Mouse (Mus musculus): ENCODE results near the gene Cntn5.
A peak's percentile ranks its signal among the peaks of the same experiment; 100 is the strongest.
"Not testable (repeated sequence)": the region's sequence is repeated elsewhere in the genome, so short reads cannot be mapped to it uniquely, and the experiment has no call there.

Gene Cntn5

DNA sequence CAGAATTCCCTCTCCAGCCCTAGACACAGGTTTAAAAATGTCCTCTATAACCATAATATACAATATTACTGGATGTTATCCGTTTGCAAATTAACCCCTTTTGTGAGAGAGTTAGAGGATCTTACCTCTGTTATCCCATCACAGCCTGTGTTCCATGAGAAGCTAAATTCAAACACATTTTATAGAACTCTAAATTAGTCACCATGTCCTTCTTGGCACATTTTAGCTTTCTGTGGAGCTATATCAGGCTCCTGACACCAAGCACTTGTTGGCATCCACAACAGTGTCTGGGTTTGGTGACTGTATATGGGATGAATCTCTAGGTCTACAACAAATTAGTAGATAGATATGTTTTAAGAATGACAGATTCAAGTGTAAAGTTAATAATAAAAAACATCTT lies 253.9 kb downstream of the Cntn5 start:
- no peak for DNase-seq

GRCm38 (mm10) chr9:10645951-10646350 lies 258.6 kb downstream of the Cntn5 start:
- DNase-seq: no peak

GRCm38 (mm10) chr9:10645045-10645830 lies 259.3 kb downstream of the Cntn5 start:
- peak in 1 of 2 experiments; percentile 20 for DNase-seq

- DNase-seq: peak; percentile 88 to 91
These were observed 286.5 kb downstream of the Cntn5 start for GRCm38 (mm10) chr9:10618036-10618435.

DNA sequence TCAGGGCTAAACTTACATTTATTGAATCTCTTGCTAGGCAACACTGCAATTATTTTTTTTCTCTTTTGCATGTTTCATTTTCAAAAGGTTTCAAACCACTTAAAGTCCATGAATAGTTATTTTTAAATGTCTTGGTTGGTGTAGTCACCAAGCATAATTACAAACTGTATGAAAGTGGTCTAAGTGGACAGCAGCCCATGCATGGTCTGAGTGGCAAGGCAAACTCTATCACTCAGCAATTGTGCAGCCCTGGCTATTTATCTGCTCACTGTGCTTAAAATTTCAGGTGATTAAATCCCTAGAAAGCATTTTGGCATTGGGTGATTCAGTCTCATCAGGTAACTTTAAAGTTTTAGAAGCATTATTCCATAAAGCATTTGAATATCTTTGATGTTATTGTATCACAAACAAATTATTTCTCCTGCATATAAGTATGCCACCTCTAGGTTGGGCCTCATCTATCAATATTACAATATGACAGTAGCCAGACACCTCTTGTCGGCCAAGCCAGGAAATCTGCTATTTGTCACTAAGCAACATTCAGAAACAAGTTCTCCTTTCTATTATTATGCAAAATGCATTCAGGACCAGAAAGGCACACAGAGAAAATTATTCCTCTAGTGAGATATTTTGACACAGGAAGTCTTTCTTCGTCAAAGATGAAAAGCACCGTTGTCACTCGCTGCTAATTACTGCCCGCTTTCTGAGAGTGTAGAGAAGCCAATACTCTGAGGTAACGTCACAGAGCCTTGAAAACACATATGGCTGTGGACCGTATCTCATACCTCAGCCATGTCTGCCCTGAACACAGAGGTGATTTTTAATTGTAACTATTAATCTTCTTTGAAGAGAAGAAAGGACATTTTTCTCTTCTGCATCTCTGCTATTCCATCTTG lies 329.0 kb downstream of the Cntn5 start:
- DNase-seq: no peak

DNA sequence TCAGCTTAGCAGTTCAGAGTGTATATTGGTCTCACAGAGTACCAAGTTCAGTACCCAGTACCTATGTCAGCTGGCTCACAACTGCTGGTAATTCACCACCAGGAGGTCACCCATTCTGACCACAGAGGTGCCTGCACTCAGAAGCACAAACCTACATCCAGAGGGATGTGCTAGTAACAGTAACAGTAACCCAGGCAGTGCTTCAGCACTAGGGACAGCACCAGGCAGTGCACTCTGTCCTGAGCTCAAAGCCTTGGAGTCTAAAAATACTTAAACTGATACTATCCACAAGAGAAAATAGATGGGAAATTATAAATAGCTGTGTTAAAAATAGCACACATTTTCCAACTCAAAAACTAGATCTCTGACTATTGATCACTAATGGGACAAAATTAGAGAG lies 334.7 kb downstream of the Cntn5 start:
- no peak for DNase-seq

DNA sequence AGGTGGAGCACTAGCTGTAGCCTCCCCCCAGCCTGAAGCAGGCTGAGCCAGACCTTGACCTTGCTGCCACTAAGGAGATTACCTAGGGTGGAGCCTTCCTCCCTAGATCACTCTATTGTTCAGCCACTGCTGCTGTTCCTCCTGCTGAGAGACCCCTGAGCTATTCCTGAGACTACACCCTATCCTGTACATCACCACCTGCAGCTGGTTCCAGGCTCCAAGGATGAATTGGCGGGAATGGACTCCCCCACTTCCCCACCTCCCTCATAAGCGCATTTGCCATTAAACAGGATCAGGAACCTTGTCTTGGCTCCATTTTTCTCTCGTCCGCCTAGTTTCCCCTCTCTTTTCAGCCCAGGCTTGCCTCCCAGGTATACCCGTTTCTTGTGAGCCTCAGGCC lies 363.7 kb downstream of the Cntn5 start:
- DNase-seq: not testable (repeated sequence)

GRCm38 (mm10) chr9:10532248-10532647 lies 372.3 kb downstream of the Cntn5 start:
- DNase-seq: no peak

GRCm38 (mm10) chr9:10531087-10531486 lies 373.5 kb downstream of the Cntn5 start:
- DNase-seq: no peak

- no peak for DNase-seq
These were observed 375.0 kb downstream of the Cntn5 start for GRCm38 (mm10) chr9:10529528-10529927.

DNA sequence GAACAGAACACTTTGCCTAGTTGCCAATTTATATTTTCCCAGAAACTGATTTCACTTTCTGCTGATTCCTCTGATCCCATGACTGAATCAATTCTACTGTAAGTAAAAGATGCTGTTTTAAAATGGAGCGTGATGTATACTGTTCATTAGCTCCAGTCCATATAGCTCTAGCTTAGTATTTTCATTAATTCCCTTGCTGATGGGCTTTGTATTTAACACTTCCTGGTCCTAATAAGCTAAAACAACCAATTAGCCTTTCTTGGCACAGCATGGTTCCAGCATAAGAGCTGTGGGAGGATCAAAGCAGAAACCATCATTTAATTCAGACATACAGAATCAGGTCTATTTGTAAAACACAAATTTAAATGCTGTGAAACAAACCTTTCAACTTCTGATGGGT lies 375.5 kb downstream of the Cntn5 start:
- no peak for DNase-seq

- no peak for DNase-seq
These were observed 375.9 kb downstream of the Cntn5 start for GRCm38 (mm10) chr9:10528692-10529091.

- no peak for DNase-seq
These were observed 378.5 kb downstream of the Cntn5 start for GRCm38 (mm10) chr9:10525915-10526667.

DNA sequence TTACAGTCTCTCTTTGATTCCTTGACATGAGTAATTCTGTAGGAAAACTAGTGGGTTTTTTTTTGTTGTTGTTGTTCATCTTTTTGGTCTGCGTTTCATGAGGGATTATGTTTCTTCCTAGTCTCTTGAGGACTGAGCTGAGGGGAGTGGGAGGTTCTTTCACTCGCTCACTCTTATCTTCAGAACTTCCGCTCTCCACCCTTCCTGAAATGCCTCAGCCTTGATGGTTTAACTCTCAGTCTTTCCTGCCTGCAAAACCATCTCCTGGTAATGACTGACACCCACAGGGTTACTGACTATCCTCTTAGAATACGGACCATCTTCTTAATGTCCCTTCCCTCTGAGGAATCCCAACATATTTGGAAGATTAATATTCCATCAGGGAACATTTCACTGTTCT lies 382.0 kb downstream of the Cntn5 start:
- no peak for DNase-seq

- DNase-seq: no peak
These were observed 383.5 kb downstream of the Cntn5 start for GRCm38 (mm10) chr9:10521054-10521453.

- DNase-seq: no peak
These were observed 412.3 kb downstream of the Cntn5 start for GRCm38 (mm10) chr9:10492243-10492642.

DNA sequence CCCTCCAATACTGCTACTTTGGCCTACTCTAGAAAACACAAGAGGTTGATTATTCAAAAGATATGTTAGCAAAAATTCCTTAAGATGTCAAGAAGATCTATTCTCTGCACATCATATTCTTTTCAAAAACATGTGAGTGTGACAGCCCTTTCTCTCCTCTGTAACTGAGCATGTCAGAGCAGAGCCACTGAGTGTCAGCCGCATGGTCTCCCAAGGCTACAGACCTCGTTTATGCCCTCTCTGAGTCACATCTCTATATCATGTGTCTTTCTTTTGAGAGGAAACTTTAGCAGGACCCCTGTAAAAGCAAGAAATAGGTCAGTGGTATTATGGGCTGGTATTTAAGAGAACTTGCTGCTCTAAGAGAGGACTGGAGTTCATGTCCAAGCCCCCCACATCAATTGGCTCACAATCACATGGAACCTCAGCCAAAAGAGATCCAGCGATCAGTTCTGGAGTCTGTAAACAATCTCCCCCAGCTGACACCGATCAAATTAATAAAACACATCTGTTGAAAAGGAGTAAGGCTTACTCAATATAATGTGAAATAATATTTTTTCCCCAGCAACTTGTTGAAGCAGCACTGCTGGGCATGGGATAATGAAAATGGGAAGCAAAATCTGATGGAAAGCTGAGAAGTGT lies 433.0 kb downstream of the Cntn5 start:
- no peak for DNase-seq

DNA sequence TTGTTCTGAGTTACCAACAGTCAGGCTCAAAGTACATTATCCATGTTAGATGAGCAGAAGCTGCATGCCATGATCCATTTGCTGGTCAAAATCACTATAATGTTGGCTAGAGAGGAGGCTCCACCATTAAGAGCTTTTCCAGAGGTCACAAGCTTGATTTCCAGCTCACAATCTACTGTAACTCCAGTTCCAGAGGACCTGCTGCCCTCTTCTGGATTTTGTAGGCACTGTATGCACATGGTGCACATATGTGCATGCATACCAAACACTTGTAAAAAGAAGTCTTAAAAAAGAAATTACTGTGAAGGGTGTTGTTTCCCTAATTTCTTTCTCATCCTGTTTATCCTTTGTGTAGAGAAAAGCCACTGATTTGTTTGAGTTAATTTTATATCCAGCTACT lies 439.8 kb downstream of the Cntn5 start:
- DNase-seq: no peak

- DNase-seq: no peak
These were observed 446.7 kb downstream of the Cntn5 start for GRCm38 (mm10) chr9:10457900-10458299.

GRCm38 (mm10) chr9:10448987-10449563 lies 455.5 kb downstream of the Cntn5 start:
- DNase-seq: no peak

- DNase-seq: no peak
These were observed 457.2 kb downstream of the Cntn5 start for GRCm38 (mm10) chr9:10447220-10447837.

DNA sequence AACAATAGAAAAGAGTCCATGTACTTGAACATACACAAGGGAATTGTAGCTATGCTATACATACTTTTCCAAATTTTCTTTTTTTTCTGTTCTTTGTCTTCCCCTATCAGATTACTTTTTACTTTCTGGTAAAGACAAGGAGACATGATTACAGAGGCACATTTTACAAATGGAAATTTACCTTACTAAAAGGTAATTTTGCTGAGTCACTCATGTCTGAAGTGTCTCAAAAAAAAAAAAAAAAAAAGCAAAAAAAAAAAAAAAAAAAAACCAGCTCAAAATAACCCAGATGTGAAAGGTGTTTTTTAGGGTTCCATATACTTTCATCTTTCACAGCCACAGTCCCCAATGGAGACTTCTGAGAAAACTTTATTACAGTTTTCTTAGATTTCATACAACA lies 492.5 kb downstream of the Cntn5 start:
- DNase-seq: no peak
